8 mouse cellular contexts compared by ENCODE assay signal in the genomic region with DNA sequence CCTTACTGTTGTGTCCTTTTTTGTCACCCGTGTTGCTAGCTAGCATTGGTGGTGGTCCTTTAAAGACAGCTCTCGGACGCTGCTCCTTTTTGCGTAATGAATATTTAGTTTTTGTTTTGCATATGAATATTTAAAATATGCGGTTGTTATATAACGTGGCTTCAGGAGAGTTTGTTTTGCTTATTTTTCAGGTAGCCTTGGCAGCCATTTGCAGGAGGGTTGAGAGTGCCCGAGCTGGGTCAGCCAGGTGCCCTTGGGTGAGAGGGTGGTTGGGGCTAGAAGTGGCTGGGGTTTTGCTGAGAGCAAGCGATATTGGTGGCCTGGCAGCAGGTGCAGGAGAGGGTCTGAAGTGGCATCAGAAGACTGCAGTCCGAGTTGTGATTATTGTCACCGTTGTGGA. TPM values are rescaled to one million over a fixed set of nuclear protein-coding genes. Genes with fewer than 3 reads are reported as not detected.
A peak's percentile ranks its signal among the peaks of the same experiment; 100 is the strongest.
DNase-seq lines count a peak whose midpoint lies in the region; ATAC-seq and TF ChIP-seq lines count a peak whose summit lies in the region.

No protein-coding gene starts in this region.

- H3K4me2 ChIP-seq in hindbrain, embryonic 16.5 days (ENCODE audit: low read length), result peak overlapping the region; percentile 96
- peak overlapping the region; percentile 91 for H3K4me2 ChIP-seq in liver, embryonic 11.5 days

- no peak for TF ChIP-seq POLR2A in testis, adult 2 months (IDR thresholded peaks at IDR 0.05; ENCODE audit: control insufficient read depth, low read depth, low read length)
- TF ChIP-seq POLR2A in embryonic fibroblast, embryonic 13.5 days (IDR thresholded peaks at IDR 0.05; ENCODE audit: low read depth, low read length), result no peak

- DNase-seq in testis, postnatal 14 days (ENCODE audit: low spot score), result no peak
- DNase-seq in liver, embryonic 11.5 days (ENCODE audit: low spot score), result peak; percentile 48
- peak; percentile 18 to 30 for DNase-seq in natural killer cell, adult 2 months (ENCODE audit: low spot score in 2 of 2)
- no peak for DNase-seq in layer of hippocampus, adult 9-10 months (ENCODE audit: low spot score)
- no peak for DNase-seq in frontal cortex, postnatal 14 days (ENCODE audit: low spot score in 2 of 2)

- peak overlapping the region; percentile 79 for H3K27ac ChIP-seq in testis, adult 2 months (ENCODE audit: control insufficient read depth, insufficient read depth, low read depth, low read length)
- no peak overlapping the region for H3K27ac ChIP-seq in embryonic fibroblast, embryonic 13.5 days (ENCODE audit: insufficient read depth, low read length)
- H3K27ac ChIP-seq in hindbrain, embryonic 16.5 days (ENCODE audit: low read depth, low read length), result peak overlapping the region; percentile 93
- H3K27ac ChIP-seq in liver, embryonic 11.5 days (ENCODE audit: low read depth, low read length), result peak overlapping the region; percentile 88; the same call in 1 of the 2 replicates

- peak overlapping the region; percentile 88 for H3K4me3 ChIP-seq in testis, adult 2 months (ENCODE audit: control insufficient read depth, low read depth, low read length)
- peak overlapping the region; percentile 88 for H3K4me3 ChIP-seq in embryonic fibroblast, embryonic 13.5 days (ENCODE audit: insufficient read depth, low read length)
- H3K4me3 ChIP-seq in hindbrain, embryonic 16.5 days (ENCODE audit: low read length), result peak overlapping the region; percentile 94
- peak overlapping the region; percentile 91 for H3K4me3 ChIP-seq in liver, embryonic 11.5 days (ENCODE audit: low read depth, low read length)

- TF ChIP-seq CTCF in testis, adult 2 months (IDR thresholded peaks at IDR 0.05; ENCODE audit: control insufficient read depth, insufficient read depth, insufficient replicate concordance, low read depth, low read length), result no peak
- no peak for TF ChIP-seq CTCF in embryonic fibroblast, embryonic 13.5 days (IDR thresholded peaks at IDR 0.05; ENCODE audit: borderline replicate concordance, insufficient read depth, low read length)

- no peaks in the 10 kb centered on the region for H3K27me3 ChIP-seq in testis, adult 2 months (ENCODE audit: control insufficient read depth, insufficient read depth, low read length)
- no peaks in the 10 kb centered on the region for H3K27me3 ChIP-seq in hindbrain, embryonic 16.5 days (replicated peaks; ENCODE audit: control insufficient read depth, insufficient read depth, low read length)
- H3K27me3 ChIP-seq in liver, embryonic 11.5 days (replicated peaks; ENCODE audit: control insufficient read depth, insufficient read depth, low read length), result no peaks in the 10 kb centered on the region

- 1% methylated on average over 10 of the region's 10 CpGs for WGBS in hindbrain, embryonic 16.5 days
- WGBS in liver, embryonic 11.5 days, result 4% methylated on average over 10 of the region's 10 CpGs

- no peaks in the 10 kb centered on the region for H3K36me3 ChIP-seq in testis, adult 2 months (ENCODE audit: control insufficient read depth, insufficient read depth, low read length)
- peaks cover 13% of the 10 kb centered on the region for H3K36me3 ChIP-seq in hindbrain, embryonic 16.5 days (ENCODE audit: control insufficient read depth, insufficient read depth, low read length)
- peaks cover 8% of the 10 kb centered on the region for H3K36me3 ChIP-seq in liver, embryonic 11.5 days (ENCODE audit: control insufficient read depth, insufficient read depth, low read length)

- H3K4me1 ChIP-seq in testis, adult 2 months (ENCODE audit: control insufficient read depth, insufficient read depth, low read length), result peaks cover 8% of the 10 kb centered on the region
- H3K4me1 ChIP-seq in embryonic fibroblast, embryonic 13.5 days (ENCODE audit: control insufficient read depth, insufficient read depth, low read length), result peaks cover 2% of the 10 kb centered on the region
- H3K4me1 ChIP-seq in hindbrain, embryonic 16.5 days (ENCODE audit: control insufficient read depth, insufficient read depth, low read depth, low read length), result peaks cover 15% of the 10 kb centered on the region
- H3K4me1 ChIP-seq in liver, embryonic 11.5 days (replicated peaks; ENCODE audit: control insufficient read depth, insufficient read depth, low read length), result no peaks in the 10 kb centered on the region; the same call in 1 of the 2 replicates

- H3K9ac ChIP-seq in hindbrain, embryonic 16.5 days (ENCODE audit: low read depth, low read length), result peak overlapping the region; percentile 91
- peak overlapping the region; percentile 88 for H3K9ac ChIP-seq in liver, embryonic 11.5 days (ENCODE audit: low read depth, low read length)

- ATAC-seq in hindbrain, embryonic 16.5 days, result no peak
- ATAC-seq in liver, embryonic 11.5 days (replicated peaks; ENCODE audit: low FRiP score), result no peak

- H3K9me3 ChIP-seq in hindbrain, embryonic 16.5 days (ENCODE audit: control insufficient read depth, low read length), result no peaks in the 10 kb centered on the region
- no peaks in the 10 kb centered on the region for H3K9me3 ChIP-seq in liver, embryonic 11.5 days (ENCODE audit: control insufficient read depth, low read length)

RNA-seq across cellular contexts. Expression of a gene that starts 1.9 kb away (rescaled TPM):
- 211 and 262 TPM in 2 replicates for polyA plus RNA-seq in testis, adult 2 months (2012; rRNA removed)
- polyA plus RNA-seq in embryonic fibroblast, embryonic 13.5 days (2011; ENCODE audit: insufficient read length, low read depth, missing spikeins), result 52.9 and 53.8 TPM in 2 replicates
- polyA plus RNA-seq in hindbrain, embryonic 16.5 days (2015; fragmentation: Nextera tagmentation; extraction: Ambion mirVana), result 139 and 149 TPM in 2 replicates
- polyA plus RNA-seq in liver, embryonic 11.5 days (2014; fragmentation: Nextera tagmentation; extraction: Ambion mirVana), result 193 and 213 TPM in 2 replicates

RNA-seq across cellular contexts. Expression of a gene that starts 14.6 kb away (rescaled TPM):
- 6.1 and 7.6 TPM in 2 replicates for polyA plus RNA-seq in testis, adult 2 months (2012; rRNA removed)
- polyA plus RNA-seq in embryonic fibroblast, embryonic 13.5 days (2011; ENCODE audit: insufficient read length, low read depth, missing spikeins), result 113 and 135 TPM in 2 replicates
- 98.3 and 116 TPM in 2 replicates for polyA plus RNA-seq in hindbrain, embryonic 16.5 days (2015; fragmentation: Nextera tagmentation; extraction: Ambion mirVana)
- polyA plus RNA-seq in liver, embryonic 11.5 days (2014; fragmentation: Nextera tagmentation; extraction: Ambion mirVana), result 99.4 and 101 TPM in 2 replicates

RNA-seq across cellular contexts. Expression of a gene that starts 43.6 kb away (rescaled TPM):
- polyA plus RNA-seq in testis, adult 2 months (2012; rRNA removed), result 0.14 and 0.28 TPM in 2 replicates
- polyA plus RNA-seq in embryonic fibroblast, embryonic 13.5 days (2011; ENCODE audit: insufficient read length, low read depth, missing spikeins), result not detected in 2 replicates
- 0.16 TPM in 1 of 2 replicates, not detected in the other for polyA plus RNA-seq in hindbrain, embryonic 16.5 days (2015; fragmentation: Nextera tagmentation; extraction: Ambion mirVana)
- polyA plus RNA-seq in liver, embryonic 11.5 days (2014; fragmentation: Nextera tagmentation; extraction: Ambion mirVana), result not detected in 2 replicates

RNA-seq across cellular contexts. Expression of a gene that starts 48.0 kb away (rescaled TPM):
- polyA plus RNA-seq in testis, adult 2 months (2012; rRNA removed), result 8.0 and 10.3 TPM in 2 replicates
- polyA plus RNA-seq in embryonic fibroblast, embryonic 13.5 days (2011; ENCODE audit: insufficient read length, low read depth, missing spikeins), result 46.5 and 46.7 TPM in 2 replicates
- 333 and 335 TPM in 2 replicates for polyA plus RNA-seq in hindbrain, embryonic 16.5 days (2015; fragmentation: Nextera tagmentation; extraction: Ambion mirVana)
- polyA plus RNA-seq in liver, embryonic 11.5 days (2014; fragmentation: Nextera tagmentation; extraction: Ambion mirVana), result 113 and 126 TPM in 2 replicates

RNA-seq across cellular contexts. Expression of a gene that starts 52.4 kb away (rescaled TPM):
- 169 and 196 TPM in 2 replicates for polyA plus RNA-seq in testis, adult 2 months (2012; rRNA removed)
- polyA plus RNA-seq in embryonic fibroblast, embryonic 13.5 days (2011; ENCODE audit: insufficient read length, low read depth, missing spikeins), result not detected in 2 replicates
- polyA plus RNA-seq in hindbrain, embryonic 16.5 days (2015; fragmentation: Nextera tagmentation; extraction: Ambion mirVana), result 0.09 and 0.26 TPM in 2 replicates
- polyA plus RNA-seq in liver, embryonic 11.5 days (2014; fragmentation: Nextera tagmentation; extraction: Ambion mirVana), result not detected in 2 replicates

Comparison
In these comparisons a context has a peak if more than half of its experiments do, and no peak if none do; other contexts are left out.
1. DNase-seq: peak in liver, embryonic 11.5 days (single experiment) and natural killer cell, adult 2 months (2 of 2); none in testis, postnatal 14 days (single experiment), layer of hippocampus, adult 9-10 months (single experiment) and frontal cortex, postnatal 14 days (0 of 2).
2. RNA of a gene that starts 14.6 kb away (polyA plus RNA-seq): 113 to 135 TPM in embryonic fibroblast, embryonic 13.5 days, 99.4 to 101 TPM in liver, embryonic 11.5 days and 98.3 to 116 TPM in hindbrain, embryonic 16.5 days; 6.1 to 7.6 TPM in testis, adult 2 months; every median in the first group is over 10 times any median in the second.
3. Peak in every context shown above with its lines, with median percentiles within 50 percentile points of each other: H3K4me3 ChIP-seq.